Mouse (Mus musculus) CH12.LX (cell line): ENCODE measurements around the gene Psmc5. TPM values are rescaled to one million over a fixed set of nuclear protein-coding genes. Genes with fewer than 3 reads are reported as not detected.

ENCODE experiments used
- DNase-seq: peaks from one replicate; pipeline ENCODE4 v3.0.0-alpha.2; 2013; ENCODE audit errors: extremely low read depth
- H3K27ac ChIP-seq: 2 replicates; pipeline ENCODE4 v1.5.1; 2012; ENCODE audit warnings: low read depth, mild to moderate bottlenecking, control low read depth, moderate library complexity; ENCODE audit not compliant: insufficient read depth
- H3K27me3 ChIP-seq: replicated peaks from 2 replicates; pipeline ENCODE3; 2012; ENCODE audit warnings: inconsistent platforms
- H3K36me3 ChIP-seq, 2 experiments: replicated peaks in 1 of 2; 2 replicates each; pipeline versions ENCODE3 to v1.6.1; 2012; ENCODE audit warnings: inconsistent platforms in 1 of 2, low read length in 1 of 2, mild to moderate bottlenecking in 1 of 2, mixed read lengths in 1 of 2, moderate library complexity in 1 of 2; ENCODE audit not compliant: control insufficient read depth in 1 of 2, insufficient read depth in 1 of 2
- H3K4me1 ChIP-seq, 2 experiments: 2 replicates each; pipeline ENCODE4 v1.6.1; 2012; ENCODE audit warnings: inconsistent platforms in 1 of 2, moderate library complexity in 1 of 2; ENCODE audit not compliant: insufficient read depth in 2 of 2, control insufficient read depth in 1 of 2
- H3K4me2 ChIP-seq: 2 replicates; pipeline ENCODE4 v1.6.1; 2012; ENCODE audit warnings: low read depth, mild to moderate bottlenecking, control low read depth; ENCODE audit not compliant: poor library complexity, insufficient read depth, severe bottlenecking
- H3K4me3 ChIP-seq, 3 experiments: fragments of 150-350 bp in 1 of 3; sonication (generic) in 1 of 3; replicated peaks in 1 of 3; 2 replicates each; pipeline versions ENCODE3 to v1.5.1; 2011 to 2012; ENCODE audit warnings: low read depth in 2 of 3, low read length in 2 of 3, mild to moderate bottlenecking in 2 of 3, moderate library complexity in 2 of 3, control low read depth in 1 of 3, improper control_type of control experiment in 1 of 3, inconsistent platforms in 1 of 3, mixed read lengths in 1 of 3; ENCODE audit not compliant: poor library complexity in 1 of 3
- H3K79me2 ChIP-seq: replicated peaks from 2 replicates; pipeline ENCODE4 v1.6.1; 2012; ENCODE audit warnings: mild to moderate bottlenecking, moderate library complexity; ENCODE audit not compliant: control insufficient read depth, poor library complexity, insufficient read depth, severe bottlenecking; ENCODE audit errors: extremely low read depth
- H3K9ac ChIP-seq: 2 replicates; pipeline ENCODE4 v1.6.1; 2012; ENCODE audit warnings: low read depth, mild to moderate bottlenecking, control low read depth, moderate library complexity; ENCODE audit not compliant: insufficient read depth
- H3K9me3 ChIP-seq: replicated peaks from 2 replicates; pipeline ENCODE3; 2012; ENCODE audit warnings: low read length, inconsistent platforms, mixed read lengths
- CHD2 ChIP-seq: IDR thresholded peaks from 2 replicates; pipeline ENCODE4 v1.6.1; 2011; ENCODE audit warnings: low read length, improper control_type of control experiment
- E2F4 ChIP-seq: IDR thresholded peaks from 2 replicates; pipeline ENCODE4 v1.6.1; 2011; ENCODE audit warnings: low read depth, low read length, improper control_type of control experiment; ENCODE audit not compliant: insufficient replicate concordance
- ELF1 ChIP-seq: IDR thresholded peaks from 2 replicates; pipeline ENCODE4 v1.6.1; 2014; ENCODE audit warnings: low read depth, mild to moderate bottlenecking, inconsistent platforms, low read length, improper control_type of control experiment
- ETS1 ChIP-seq: conservative IDR thresholded peaks from 2 replicates; pipeline ENCODE4 v1.6.1; 2012; ENCODE audit warnings: low read depth, mild to moderate bottlenecking, inconsistent platforms, low read length, improper control_type of control experiment, moderate library complexity
- JUND ChIP-seq: conservative IDR thresholded peaks from 2 replicates; pipeline ENCODE4 v1.6.1; 2011; ENCODE audit warnings: low read depth, low read length, improper control_type of control experiment
- MAZ ChIP-seq: IDR thresholded peaks from 2 replicates; pipeline ENCODE4 v1.6.1; 2012; ENCODE audit warnings: low read depth, mild to moderate bottlenecking, inconsistent platforms, low read length, improper control_type of control experiment, moderate library complexity
- MEF2A ChIP-seq: IDR thresholded peaks from 2 replicates; pipeline ENCODE4 v1.6.1; 2014; ENCODE audit warnings: low read depth, mild to moderate bottlenecking, inconsistent platforms, low read length, improper control_type of control experiment, borderline replicate concordance
- NELFE ChIP-seq: IDR thresholded peaks from 2 replicates; pipeline ENCODE4 v1.6.1; 2011; ENCODE audit warnings: low read depth, low read length, improper control_type of control experiment
- NRF1 ChIP-seq: IDR thresholded peaks from 2 replicates; pipeline ENCODE4 v1.6.1; 2014; ENCODE audit warnings: low read depth, mild to moderate bottlenecking, inconsistent platforms, low read length, improper control_type of control experiment, moderate library complexity
- POLR2A ChIP-seq: IDR thresholded peaks from 2 replicates; pipeline ENCODE4 v1.6.1; 2011; ENCODE audit warnings: low read depth, mild to moderate bottlenecking, improper control_type of control experiment, low read length
- POLR2AphosphoS2 ChIP-seq: IDR thresholded peaks from 2 replicates; pipeline ENCODE4 v1.6.1; 2011; ENCODE audit warnings: low read depth, low read length, improper control_type of control experiment
- RAD21 ChIP-seq: IDR thresholded peaks from 2 replicates; pipeline ENCODE4 v1.6.1; 2011; ENCODE audit warnings: low read depth, mild to moderate bottlenecking, low read length, improper control_type of control experiment, moderate library complexity
- TCF12 ChIP-seq: IDR thresholded peaks from 2 replicates; pipeline ENCODE4 v1.6.1; 2014; ENCODE audit warnings: low read depth, mild to moderate bottlenecking, inconsistent platforms, low read length, improper control_type of control experiment
- USF1 ChIP-seq: IDR thresholded peaks from 2 replicates; pipeline ENCODE4 v1.6.1; 2014; ENCODE audit warnings: low read depth, mild to moderate bottlenecking, inconsistent platforms, low read length, improper control_type of control experiment
- ZKSCAN1 ChIP-seq: IDR thresholded peaks from 2 replicates; pipeline ENCODE4 v1.6.1; 2012; ENCODE audit warnings: low read depth, inconsistent platforms, low read length, improper control_type of control experiment, borderline replicate concordance
- ZNF384 ChIP-seq: IDR thresholded peaks from 2 replicates; pipeline ENCODE4 v1.6.1; 2012; ENCODE audit warnings: low read depth, low read length, improper control_type of control experiment, inconsistent platforms
- dilution Hi-C: fragments of 300-500 bp; cut with MboI; formaldehyde crosslinking; loops from 2 replicates; pipeline ENCODE4 v1.14.3; 2020; ENCODE audit warnings: low sequenced_read_pairs; ENCODE audit not compliant: extremely low pct_unique_long_range_greater_than_20kb, extremely low pct_ligation_motif_present
- in situ Hi-C: fragments of 300-500 bp; cut with MboI; formaldehyde crosslinking; loops from 3 replicates; pipeline ENCODE4 v1.14.3; 2019; ENCODE audit warnings: low sequenced_read_pairs, low pct_ligation_motif_present, low pct_unique_long_range_greater_than_20kb, mixed read lengths
- polyA plus RNA-seq: library from polyadenylated mRNA; unstranded; fragments of >175 nt; gene quantifications from 2 replicates; pipeline ENCODE4 v1.2.1, GENCODE M21; 2012; ENCODE audit warnings: low read depth; ENCODE audit not compliant: insufficient read length
- total RNA-seq, 2 experiments: library from RNA; depleted of rRNA; stranded (reverse); fragments of 300-350 nt in 1 of 2; fragments of >200 nt in 1 of 2; gene quantifications; 2 replicates each; pipeline ENCODE4 v1.2.3; 2012 to 2014

The Psmc5 gene
- total and polyA plus RNA-seq, 3 experiments, result 139 to 344 (median 250) TPM

DNA sequence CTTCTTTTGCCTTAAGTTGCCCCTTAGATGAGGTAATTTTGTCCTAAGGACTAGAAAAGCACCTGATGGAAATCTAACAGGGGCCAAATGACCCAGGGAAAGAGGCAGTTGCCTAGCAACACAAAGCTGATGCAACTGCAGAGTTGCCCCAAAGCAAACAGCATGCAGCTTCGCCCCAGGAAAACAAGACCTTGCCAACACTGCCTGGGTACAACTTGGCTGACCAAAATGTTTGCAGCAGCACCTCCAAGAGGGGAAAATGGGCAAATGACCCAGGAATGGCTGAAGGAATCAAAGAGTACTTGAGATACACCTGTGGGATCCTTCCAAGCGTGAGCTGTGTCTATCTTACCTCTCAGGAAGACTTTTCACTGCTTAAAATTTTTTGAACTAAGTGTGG lies 35.9 kb downstream of the Psmc5 start:
- no peaks in the 10 kb centered on the region for H3K27me3 ChIP-seq
- H3K36me3 ChIP-seq, result no peaks in the 10 kb centered on the region
- in situ Hi-C loops (no loop called here), dilution Hi-C loops (no loop called here)
- H3K4me1 ChIP-seq, result peaks cover 0 to 5% of the 10 kb centered on the region in 2 experiments; a peak in 2 of 4 replicates
- no peak overlapping the region for H3K27ac ChIP-seq
- no peak overlapping the region for H3K4me3 ChIP-seq
- no peak overlapping the region for H3K4me2 ChIP-seq
- no peak overlapping the region for H3K9ac ChIP-seq
- TF ChIP-seq ZNF384 (no peak), MEF2A (no peak), NELFE (no peak)
- TF ChIP-seq, all 38 proteins: peak for 0
- no peak for DNase-seq
- Histone ChIP-seq H3K9me3 (peaks cover 9% of the 10 kb centered on the region), H3K79me2 (no peaks in the 10 kb centered on the region)

DNA sequence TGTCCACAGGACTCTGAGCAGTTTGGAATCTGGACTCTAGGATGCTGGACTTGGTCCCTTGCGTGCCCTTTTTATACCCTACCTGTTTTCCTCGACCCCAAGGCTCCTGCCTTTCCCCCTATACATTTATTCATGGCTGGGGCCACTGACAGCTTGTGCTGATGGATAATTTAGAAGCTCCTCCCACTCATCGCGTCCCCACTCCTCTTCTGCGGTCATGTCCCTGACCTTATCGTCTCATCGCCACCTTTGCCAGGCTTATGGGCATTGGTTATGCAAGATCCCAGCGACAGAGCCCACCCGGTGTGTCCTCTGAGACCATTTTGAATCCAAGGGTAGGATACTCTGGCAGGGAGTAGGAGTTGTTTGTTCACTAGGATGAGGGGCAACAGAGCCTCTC lies 45.8 kb downstream of the Psmc5 start, which contains the start of gene Gh:
Gh (minus strand) TSS at position 101 of the 400 bp plus-strand sequence.
- Histone ChIP-seq H3K4me3 (no peak within 1 kb of the TSS), H3K79me2 (no peaks in the 10 kb centered on the region), H3K27me3 (no peaks in the 10 kb centered on the region), H3K9ac (no peak within 1 kb of the TSS), H3K36me3 (no peaks in the 10 kb centered on the region), H3K4me2 (no peak within 1 kb of the TSS), H3K27ac (no peak within 1 kb of the TSS), H3K4me1 (peaks cover 32 to 41% of the 10 kb centered on the region in 2 experiments), H3K9me3 (peaks cover 2% of the 10 kb centered on the region)
- dilution Hi-C loops, result no loop called here
- in situ Hi-C loops, result loop anchor here (25.0 kb wide), 1 partner anchor 461 kb away; the partner anchor contains the start of genes Milr1 and Pecam1
- TF ChIP-seq RAD21 (no peak), POLR2A (no peak), CHD2 (no peak), NELFE (no peak), E2F4 (no peak), NRF1 (no peak), TCF12 (no peak), ETS1 (no peak), ZKSCAN1 (no peak), ELF1 (no peak), POLR2AphosphoS2 (no peak), JUND (no peak), USF1 (no peak), MAZ (no peak)
- no peak for DNase-seq
